Mouse (Mus musculus) midbrain, embryonic 16.5 days (tissue): ENCODE results near the gene Tekt1. TPM values are rescaled to one million over a fixed set of nuclear protein-coding genes. Genes with fewer than 3 reads are reported as not detected.

Experiments
- ATAC-seq: fragments of 200-750 bp; cut with Nextera tagmentation; 2 replicates; pipeline ENCODE4 v1.8.0; 2017; ENCODE audit warnings: moderate TSS enrichment
- H3K27ac ChIP-seq: fragments of 300-500 bp; sonication (generic); 2 replicates; pipeline ENCODE4 v1.5.1; 2014; ENCODE audit warnings: mild to moderate bottlenecking, low read length, mixed read lengths
- H3K27me3 ChIP-seq: fragments of 300-500 bp; sonication (generic); 2 replicates; pipeline ENCODE4 v1.6.1; 2014; ENCODE audit warnings: low read depth, low read length, mixed read lengths; ENCODE audit not compliant: control insufficient read depth, insufficient read depth
- H3K36me3 ChIP-seq: fragments of 300-500 bp; sonication (generic); 2 replicates; pipeline ENCODE4 v1.6.1; 2014; ENCODE audit warnings: mild to moderate bottlenecking, low read length, moderate library complexity, mixed read lengths; ENCODE audit not compliant: control insufficient read depth, insufficient read depth
- H3K4me1 ChIP-seq: fragments of 300-500 bp; sonication (generic); 2 replicates; pipeline ENCODE4 v1.6.1; 2014; ENCODE audit warnings: mild to moderate bottlenecking, low read length, mixed read lengths; ENCODE audit not compliant: control insufficient read depth, insufficient read depth
- H3K4me2 ChIP-seq: fragments of 300-500 bp; sonication (generic); 2 replicates; pipeline ENCODE4 v1.6.1; 2014; ENCODE audit warnings: mild to moderate bottlenecking, low read length, mixed read lengths
- H3K4me3 ChIP-seq: fragments of 300-500 bp; sonication (generic); 2 replicates; pipeline ENCODE4 v1.5.1; 2014; ENCODE audit warnings: low read depth, mild to moderate bottlenecking, low read length, moderate library complexity, mixed read lengths
- H3K9ac ChIP-seq: fragments of 300-500 bp; sonication (generic); 2 replicates; pipeline ENCODE4 v1.6.1; 2014; ENCODE audit warnings: low read depth, low read length, mixed read lengths
- H3K9me3 ChIP-seq: fragments of 300-500 bp; sonication (generic); replicated peaks from 2 replicates; pipeline ENCODE4 v1.6.1; 2014; ENCODE audit warnings: mild to moderate bottlenecking, low read length, mixed read lengths; ENCODE audit not compliant: control insufficient read depth, poor library complexity, severe bottlenecking
- WGBS: fragments of 180-500 bp; shearing (Covaris S2); extraction: QIAGEN DNeasy Blood & Tissue Kit; methylation state at CpG from one replicate; pipeline ENCODE4 v1.1.7; 2014; 5-methylcytosine and 5-hydroxymethylcytosine counted together
- polyA plus RNA-seq: library from polyadenylated mRNA; unstranded; fragments of >200 nt; fragmentation: Nextera tagmentation; extraction: Ambion mirVana; gene quantifications from 2 replicates; pipeline ENCODE4 v1.2.1, GENCODE M21; 2015

The Tekt1 gene
- polyA plus RNA-seq, 1 experiment from 2014 or later = 11.1 TPM

GRCm38 (mm10) chr11:72394694-72395093, 32.5 kb upstream of the Tekt1 start:
- 55% methylated on average over 2 of the region's 2 CpGs for WGBS
- H3K27ac ChIP-seq = no peak overlapping the region
- H3K9ac ChIP-seq = no peak overlapping the region
- no peak overlapping the region for H3K4me2 ChIP-seq
- H3K27me3 ChIP-seq = no peaks in the 10 kb centered on the region
- H3K36me3 ChIP-seq = no peaks in the 10 kb centered on the region
- ATAC-seq = no peak
- no peaks in the 10 kb centered on the region for H3K4me1 ChIP-seq
- no peak overlapping the region for H3K4me3 ChIP-seq
- no peaks in the 10 kb centered on the region for H3K9me3 ChIP-seq

GRCm38 (mm10) chr11:72393669-72394068, 31.4 kb upstream of the Tekt1 start:
- H3K4me1 ChIP-seq = no peaks in the 10 kb centered on the region
- no peaks in the 10 kb centered on the region for H3K9me3 ChIP-seq
- no peaks in the 10 kb centered on the region for H3K27me3 ChIP-seq
- no peak overlapping the region for H3K4me3 ChIP-seq
- H3K27ac ChIP-seq = no peak overlapping the region
- no peak overlapping the region for H3K4me2 ChIP-seq
- H3K9ac ChIP-seq = no peak overlapping the region
- no peaks in the 10 kb centered on the region for H3K36me3 ChIP-seq
- no peak for ATAC-seq
- WGBS = 34% methylated on average over 5 of the region's 5 CpGs

GRCm38 (mm10) chr11:72393243-72393642, 31.0 kb upstream of the Tekt1 start:
- Histone ChIP-seq H3K27ac (no peak overlapping the region), H3K9me3 (no peaks in the 10 kb centered on the region), H3K4me1 (no peaks in the 10 kb centered on the region), H3K4me3 (no peak overlapping the region), H3K27me3 (no peaks in the 10 kb centered on the region), H3K9ac (no peak overlapping the region), H3K36me3 (no peaks in the 10 kb centered on the region), H3K4me2 (no peak overlapping the region)
- ATAC-seq = no peak
- WGBS = 87% methylated on average over 3 of the region's 3 CpGs

- no peak overlapping the region for H3K27ac ChIP-seq
- H3K4me1 ChIP-seq = no peaks in the 10 kb centered on the region
- ATAC-seq = no peak
- no peaks in the 10 kb centered on the region for H3K36me3 ChIP-seq
- H3K4me3 ChIP-seq = no peak overlapping the region
- no peaks in the 10 kb centered on the region for H3K9me3 ChIP-seq
- no peak overlapping the region for H3K9ac ChIP-seq
- 93% methylated on average over 13 of the region's 13 CpGs for WGBS
- H3K4me2 ChIP-seq = no peak overlapping the region
- no peaks in the 10 kb centered on the region for H3K27me3 ChIP-seq
These were observed 28.9 kb upstream of the Tekt1 start for GRCm38 (mm10) chr11:72391181-72391580.

- 84% methylated on average over 7 of the region's 7 CpGs for WGBS
- ATAC-seq = no peak
- no peak overlapping the region for H3K4me2 ChIP-seq
These were observed 27.3 kb upstream of the Tekt1 start for GRCm38 (mm10) chr11:72389407-72390142.

GRCm38 (mm10) chr11:72388113-72388529, 25.9 kb upstream of the Tekt1 start:
- Histone ChIP-seq H3K4me1 (no peaks in the 10 kb centered on the region), H3K36me3 (no peaks in the 10 kb centered on the region), H3K4me3 (no peak overlapping the region), H3K27ac (no peak overlapping the region), H3K27me3 (no peaks in the 10 kb centered on the region), H3K4me2 (no peak overlapping the region), H3K9me3 (no peaks in the 10 kb centered on the region), H3K9ac (no peak overlapping the region)
- ATAC-seq = no peak
- 98% methylated on average over 6 of the region's 6 CpGs for WGBS

More at GRCm38 (mm10) chr11:72389407-72390142, 27.3 kb upstream of the Tekt1 start:
- no peaks in the 10 kb centered on the region for H3K9me3 ChIP-seq
- no peak overlapping the region for H3K4me3 ChIP-seq
- H3K4me1 ChIP-seq = no peaks in the 10 kb centered on the region
- H3K27me3 ChIP-seq = no peaks in the 10 kb centered on the region
- no peak overlapping the region for H3K27ac ChIP-seq
- H3K36me3 ChIP-seq = no peaks in the 10 kb centered on the region
- H3K9ac ChIP-seq = no peak overlapping the region

GRCm38 (mm10) chr11:72379351-72379750, 17.1 kb upstream of the Tekt1 start:
- no peak overlapping the region for H3K4me3 ChIP-seq
- H3K27ac ChIP-seq = no peak overlapping the region
- WGBS = 89% methylated on average over 4 of the region's 4 CpGs
- H3K9ac ChIP-seq = no peak overlapping the region
- H3K4me1 ChIP-seq = no peaks in the 10 kb centered on the region
- no peaks in the 10 kb centered on the region for H3K9me3 ChIP-seq
- no peak for ATAC-seq
- H3K36me3 ChIP-seq = no peaks in the 10 kb centered on the region
- no peaks in the 10 kb centered on the region for H3K27me3 ChIP-seq
- H3K4me2 ChIP-seq = no peak overlapping the region

- Histone ChIP-seq H3K4me2 (no peak overlapping the region), H3K9ac (no peak overlapping the region), H3K27ac (no peak overlapping the region), H3K36me3 (no peaks in the 10 kb centered on the region), H3K9me3 (no peaks in the 10 kb centered on the region), H3K4me1 (no peaks in the 10 kb centered on the region), H3K27me3 (no peaks in the 10 kb centered on the region), H3K4me3 (no peak overlapping the region)
- no peak for ATAC-seq
- 76% methylated on average over 7 of the region's 7 CpGs for WGBS
These were observed 16.0 kb upstream of the Tekt1 start for GRCm38 (mm10) chr11:72378222-72378621.

GRCm38 (mm10) chr11:72376562-72376961, 14.3 kb upstream of the Tekt1 start:
- Histone ChIP-seq H3K27ac (no peak overlapping the region), H3K27me3 (no peaks in the 10 kb centered on the region), H3K9me3 (no peaks in the 10 kb centered on the region), H3K36me3 (no peaks in the 10 kb centered on the region), H3K4me3 (no peak overlapping the region), H3K4me2 (no peak overlapping the region), H3K9ac (no peak overlapping the region), H3K4me1 (no peaks in the 10 kb centered on the region)
- WGBS = 83% methylated on average over 2 of the region's 2 CpGs
- no peak for ATAC-seq
